Mouse (Mus musculus) CH12.LX (cell line): ENCODE data around the gene Polr3c. TPM values are rescaled to one million over a fixed set of nuclear protein-coding genes. Genes with fewer than 3 reads are reported as not detected.

ENCODE experiments used
- DNase-seq: peaks from one replicate; pipeline ENCODE4 v3.0.0-alpha.2; 2013; ENCODE audit errors: extremely low read depth
- H3K27ac ChIP-seq: 2 replicates; pipeline ENCODE4 v1.5.1; 2012; ENCODE audit warnings: low read depth, mild to moderate bottlenecking, control low read depth, moderate library complexity; ENCODE audit not compliant: insufficient read depth
- H3K27me3 ChIP-seq: replicated peaks from 2 replicates; pipeline ENCODE3; 2012; ENCODE audit warnings: inconsistent platforms
- H3K36me3 ChIP-seq, 2 experiments: replicated peaks in 1 of 2; 2 replicates each; pipeline versions ENCODE3 to v1.6.1; 2012; ENCODE audit warnings: inconsistent platforms in 1 of 2, low read length in 1 of 2, mild to moderate bottlenecking in 1 of 2, mixed read lengths in 1 of 2, moderate library complexity in 1 of 2; ENCODE audit not compliant: control insufficient read depth in 1 of 2, insufficient read depth in 1 of 2
- H3K4me1 ChIP-seq, 2 experiments: 2 replicates each; pipeline ENCODE4 v1.6.1; 2012; ENCODE audit warnings: inconsistent platforms in 1 of 2, moderate library complexity in 1 of 2; ENCODE audit not compliant: insufficient read depth in 2 of 2, control insufficient read depth in 1 of 2
- H3K4me2 ChIP-seq: 2 replicates; pipeline ENCODE4 v1.6.1; 2012; ENCODE audit warnings: low read depth, mild to moderate bottlenecking, control low read depth; ENCODE audit not compliant: poor library complexity, insufficient read depth, severe bottlenecking
- H3K4me3 ChIP-seq, 3 experiments: fragments of 150-350 bp in 1 of 3; sonication (generic) in 1 of 3; replicated peaks in 1 of 3; 2 replicates each; pipeline versions ENCODE3 to v1.5.1; 2011 to 2012; ENCODE audit warnings: low read depth in 2 of 3, low read length in 2 of 3, mild to moderate bottlenecking in 2 of 3, moderate library complexity in 2 of 3, control low read depth in 1 of 3, improper control_type of control experiment in 1 of 3, inconsistent platforms in 1 of 3, mixed read lengths in 1 of 3; ENCODE audit not compliant: poor library complexity in 1 of 3
- H3K79me2 ChIP-seq: replicated peaks from 2 replicates; pipeline ENCODE4 v1.6.1; 2012; ENCODE audit warnings: mild to moderate bottlenecking, moderate library complexity; ENCODE audit not compliant: control insufficient read depth, poor library complexity, insufficient read depth, severe bottlenecking; ENCODE audit errors: extremely low read depth
- H3K9ac ChIP-seq: 2 replicates; pipeline ENCODE4 v1.6.1; 2012; ENCODE audit warnings: low read depth, mild to moderate bottlenecking, control low read depth, moderate library complexity; ENCODE audit not compliant: insufficient read depth
- H3K9me3 ChIP-seq: replicated peaks from 2 replicates; pipeline ENCODE3; 2012; ENCODE audit warnings: low read length, inconsistent platforms, mixed read lengths
- BHLHE40 ChIP-seq: IDR thresholded peaks from 2 replicates; pipeline ENCODE4 v1.6.1; 2011; ENCODE audit warnings: mild to moderate bottlenecking, low read depth, low read length, improper control_type of control experiment
- CHD1 ChIP-seq: IDR thresholded peaks from 2 replicates; pipeline ENCODE4 v1.6.1; 2012; ENCODE audit warnings: low read depth, low read length, improper control_type of control experiment, inconsistent platforms
- CTCF ChIP-seq, 2 experiments: IDR thresholded peaks in 1 of 2; conservative IDR thresholded peaks in 1 of 2; 2 replicates each; pipeline ENCODE4 v1.5.1; 2011 to 2012; ENCODE audit warnings: low read depth in 2 of 2, low read length in 2 of 2, improper control_type of control experiment in 1 of 2, inconsistent platforms in 1 of 2, mild to moderate bottlenecking in 1 of 2, moderate library complexity in 1 of 2
- E2F4 ChIP-seq: IDR thresholded peaks from 2 replicates; pipeline ENCODE4 v1.6.1; 2011; ENCODE audit warnings: low read depth, low read length, improper control_type of control experiment; ENCODE audit not compliant: insufficient replicate concordance
- ELF1 ChIP-seq: IDR thresholded peaks from 2 replicates; pipeline ENCODE4 v1.6.1; 2014; ENCODE audit warnings: low read depth, mild to moderate bottlenecking, inconsistent platforms, low read length, improper control_type of control experiment
- EP300 ChIP-seq: IDR thresholded peaks from 2 replicates; pipeline ENCODE4 v1.6.1; 2011; ENCODE audit warnings: low read length, improper control_type of control experiment
- GABPA ChIP-seq: IDR thresholded peaks from 2 replicates; pipeline ENCODE4 v1.6.1; 2012; ENCODE audit warnings: low read depth, low read length, improper control_type of control experiment, inconsistent platforms; ENCODE audit not compliant: insufficient replicate concordance
- HCFC1 ChIP-seq: IDR thresholded peaks from 2 replicates; pipeline ENCODE4 v1.6.1; 2012; ENCODE audit warnings: low read depth, mild to moderate bottlenecking, inconsistent platforms, low read length, improper control_type of control experiment
- IRF4 ChIP-seq: IDR thresholded peaks from 2 replicates; pipeline ENCODE4 v1.6.1; 2014; ENCODE audit warnings: low read depth, mild to moderate bottlenecking, inconsistent platforms, low read length, improper control_type of control experiment
- JUN ChIP-seq: IDR thresholded peaks from 2 replicates; pipeline ENCODE4 v1.6.1; 2011; ENCODE audit warnings: low read depth, mild to moderate bottlenecking, low read length, improper control_type of control experiment, moderate library complexity; ENCODE audit not compliant: insufficient read depth
- KAT2A ChIP-seq: IDR thresholded peaks from 2 replicates; pipeline ENCODE4 v1.6.1; 2012; ENCODE audit warnings: low read length, improper control_type of control experiment, inconsistent platforms; ENCODE audit not compliant: insufficient replicate concordance
- MAFK ChIP-seq: IDR thresholded peaks from 2 replicates; pipeline ENCODE4 v1.6.1; 2011; ENCODE audit warnings: low read length, improper control_type of control experiment; ENCODE audit not compliant: insufficient replicate concordance
- MAX ChIP-seq: IDR thresholded peaks from 2 replicates; pipeline ENCODE4 v1.6.1; 2011; ENCODE audit warnings: low read length, improper control_type of control experiment
- MAZ ChIP-seq: IDR thresholded peaks from 2 replicates; pipeline ENCODE4 v1.6.1; 2012; ENCODE audit warnings: low read depth, mild to moderate bottlenecking, inconsistent platforms, low read length, improper control_type of control experiment, moderate library complexity
- MEF2A ChIP-seq: IDR thresholded peaks from 2 replicates; pipeline ENCODE4 v1.6.1; 2014; ENCODE audit warnings: low read depth, mild to moderate bottlenecking, inconsistent platforms, low read length, improper control_type of control experiment, borderline replicate concordance
- MYC ChIP-seq: IDR thresholded peaks from 2 replicates; pipeline ENCODE4 v1.6.1; 2011; ENCODE audit warnings: low read depth, mild to moderate bottlenecking, improper control_type of control experiment, low read length
- NELFE ChIP-seq: IDR thresholded peaks from 2 replicates; pipeline ENCODE4 v1.6.1; 2011; ENCODE audit warnings: low read depth, low read length, improper control_type of control experiment
- NRF1 ChIP-seq: IDR thresholded peaks from 2 replicates; pipeline ENCODE4 v1.6.1; 2014; ENCODE audit warnings: low read depth, mild to moderate bottlenecking, inconsistent platforms, low read length, improper control_type of control experiment, moderate library complexity
- POLR2A ChIP-seq: IDR thresholded peaks from 2 replicates; pipeline ENCODE4 v1.6.1; 2011; ENCODE audit warnings: low read depth, mild to moderate bottlenecking, improper control_type of control experiment, low read length
- RAD21 ChIP-seq: IDR thresholded peaks from 2 replicates; pipeline ENCODE4 v1.6.1; 2011; ENCODE audit warnings: low read depth, mild to moderate bottlenecking, low read length, improper control_type of control experiment, moderate library complexity
- SIN3A ChIP-seq: IDR thresholded peaks from 2 replicates; pipeline ENCODE4 v1.6.1; 2012; ENCODE audit warnings: low read length, improper control_type of control experiment, inconsistent platforms
- SMC3 ChIP-seq: IDR thresholded peaks from 2 replicates; pipeline ENCODE4 v1.6.1; 2011; ENCODE audit warnings: low read depth, low read length, improper control_type of control experiment
- UBTF ChIP-seq: IDR thresholded peaks from 2 replicates; pipeline ENCODE4 v1.6.1; 2012; ENCODE audit warnings: low read depth, mild to moderate bottlenecking, inconsistent platforms, low read length, improper control_type of control experiment, moderate library complexity
- USF1 ChIP-seq: IDR thresholded peaks from 2 replicates; pipeline ENCODE4 v1.6.1; 2014; ENCODE audit warnings: low read depth, mild to moderate bottlenecking, inconsistent platforms, low read length, improper control_type of control experiment
- ZC3H11A ChIP-seq: IDR thresholded peaks from 2 replicates; pipeline ENCODE4 v1.6.1; 2012; ENCODE audit warnings: low read depth, mild to moderate bottlenecking, inconsistent platforms, low read length, improper control_type of control experiment
- ZKSCAN1 ChIP-seq: IDR thresholded peaks from 2 replicates; pipeline ENCODE4 v1.6.1; 2012; ENCODE audit warnings: low read depth, inconsistent platforms, low read length, improper control_type of control experiment, borderline replicate concordance
- dilution Hi-C: fragments of 300-500 bp; cut with MboI; formaldehyde crosslinking; loops from 2 replicates; pipeline ENCODE4 v1.14.3; 2020; ENCODE audit warnings: low sequenced_read_pairs; ENCODE audit not compliant: extremely low pct_unique_long_range_greater_than_20kb, extremely low pct_ligation_motif_present
- in situ Hi-C: fragments of 300-500 bp; cut with MboI; formaldehyde crosslinking; loops from 3 replicates; pipeline ENCODE4 v1.14.3; 2019; ENCODE audit warnings: low sequenced_read_pairs, low pct_ligation_motif_present, low pct_unique_long_range_greater_than_20kb, mixed read lengths
- polyA plus RNA-seq: library from polyadenylated mRNA; unstranded; fragments of >175 nt; gene quantifications from 2 replicates; pipeline ENCODE4 v1.2.1, GENCODE M21; 2012; ENCODE audit warnings: low read depth; ENCODE audit not compliant: insufficient read length
- total RNA-seq, 2 experiments: library from RNA; depleted of rRNA; stranded (reverse); fragments of 300-350 nt in 1 of 2; fragments of >200 nt in 1 of 2; gene quantifications; 2 replicates each; pipeline ENCODE4 v1.2.3; 2012 to 2014

Gene Polr3c
- total and polyA plus RNA-seq, 3 experiments: 18.1 to 78.3 (median 34.5) TPM

DNA sequence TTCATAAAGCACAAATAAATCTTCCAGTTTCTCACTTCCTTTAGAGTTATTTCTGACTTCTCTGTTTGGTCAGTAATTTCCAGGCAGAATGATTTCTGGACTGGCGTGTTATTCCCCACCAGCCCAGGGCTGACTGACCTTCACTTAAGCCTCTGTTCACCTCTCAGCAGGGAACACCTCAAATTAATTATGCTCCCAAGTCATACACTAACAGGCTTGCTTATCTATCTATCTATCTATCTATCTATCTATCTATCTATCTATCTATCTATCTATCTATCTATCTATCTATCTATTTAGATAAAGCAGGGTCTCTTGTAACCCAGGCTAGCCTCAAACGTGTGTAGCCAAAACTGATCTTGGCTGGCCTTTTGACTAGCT is 18.8 kb downstream of the Polr3c start:
- Histone ChIP-seq H3K79me2 (no peaks in the 10 kb centered on the region), H3K36me3 (peaks cover 55 to 83% of the 10 kb centered on the region in 2 experiments), H3K4me1 (peaks cover 3 to 8% of the 10 kb centered on the region in 2 experiments; a peak in 2 of 4 replicates), H3K9me3 (peaks cover 4% of the 10 kb centered on the region), H3K4me3 (no peak overlapping the region), H3K9ac (no peak overlapping the region), H3K4me2 (no peak overlapping the region), H3K27me3 (no peaks in the 10 kb centered on the region), H3K27ac (no peak overlapping the region)
- in situ Hi-C loops: loop anchor here (5.0 kb wide), 1 partner anchor 46 kb away; no protein-coding TSS in a partner anchor
- no peak for DNase-seq
- dilution Hi-C loops: no loop called here
- TF ChIP-seq MAX (no peak), MAFK (no peak), CHD1 (no peak), MAZ (no peak), SMC3 (no peak), SIN3A (no peak), KAT2A (no peak), UBTF (no peak), E2F4 (no peak), NELFE (no peak), GABPA (no peak), RAD21 (no peak), CTCF (conservative IDR thresholded peaks at IDR 0.05 in 1 of 2, IDR thresholded peaks at IDR 0.05 in 1 of 2; ENCODE audit: low read depth in 2 of 2, low read length in 2 of 2) (no peak), BHLHE40 (no peak), MYC (no peak), USF1 (no peak), EP300 (no peak), HCFC1 (no peak)

DNA sequence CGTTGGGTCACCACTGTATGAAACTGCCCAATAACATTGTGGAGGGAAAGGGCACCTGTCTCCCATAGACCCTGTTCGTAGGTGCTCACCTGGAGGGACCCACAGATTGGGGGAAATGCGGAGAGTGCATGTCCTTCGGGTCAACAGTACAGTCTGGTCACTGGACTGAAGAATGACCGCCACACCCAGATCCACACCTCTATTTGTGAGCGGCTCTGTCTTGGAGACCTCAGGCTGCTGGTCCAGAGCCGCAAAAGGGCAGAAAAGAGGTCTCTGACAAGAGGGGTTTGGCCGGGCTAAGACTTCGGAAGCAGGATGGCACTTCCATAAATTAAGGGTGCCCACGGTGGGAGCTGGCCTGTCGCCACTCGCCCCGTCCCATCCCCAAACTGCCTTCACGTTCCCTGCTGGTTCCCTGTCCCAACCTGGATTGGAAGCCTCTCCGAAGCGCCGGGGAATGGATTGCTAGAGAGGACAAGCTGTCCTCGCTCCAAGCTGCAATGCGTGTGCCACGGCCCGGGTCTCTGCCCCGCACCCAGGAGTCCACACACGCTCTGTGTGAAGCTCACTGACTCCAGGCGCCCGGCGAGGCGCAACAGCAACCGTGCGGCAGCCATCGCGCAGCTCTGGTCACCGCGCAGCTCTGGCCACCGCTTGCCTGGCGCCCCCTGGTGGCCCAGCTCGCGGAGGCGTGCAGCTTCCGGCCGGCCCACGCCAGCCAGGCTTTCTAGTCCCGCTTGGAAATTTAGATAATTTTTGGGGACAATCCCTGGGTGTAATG is 19.3 kb downstream of the Polr3c start, which contains the start of gene Nudt17:
Gene Nudt17, minus strand, starts transcription at position 660 of the 781 bp plus-strand sequence.
- H3K9me3 ChIP-seq: peaks cover 10% of the 10 kb centered on the region
- H3K36me3 ChIP-seq: peaks cover 55 to 83% of the 10 kb centered on the region in 2 experiments
- no peaks in the 10 kb centered on the region for H3K79me2 ChIP-seq
- DNase-seq: peak; percentile 44
- dilution Hi-C loops: no loop called here
- peak within 1 kb of the TSS; percentile 15 for H3K9ac ChIP-seq
- H3K4me2 ChIP-seq: peak within 1 kb of the TSS; percentile 53
- H3K27me3 ChIP-seq: no peaks in the 10 kb centered on the region
- H3K4me3 ChIP-seq: no peak within 1 kb of the TSS
- peaks cover 3 to 8% of the 10 kb centered on the region in 2 experiments; a peak in 2 of 4 replicates for H3K4me1 ChIP-seq
- TF ChIP-seq SMC3: peak; percentile 92
- TF ChIP-seq NELFE: no peak
- no peak for TF ChIP-seq JUN
- TF ChIP-seq NRF1: peak; percentile 70
- 0 out of 2 replicates have a peak, but pooled peaks have one; percentile 8 for TF ChIP-seq POLR2A
- peak; percentile 67 for TF ChIP-seq ELF1
- TF ChIP-seq ZC3H11A: peak; percentile 44
- TF ChIP-seq CHD1: no peak
- TF ChIP-seq BHLHE40: peak; percentile 35; the same call in 1 of the 2 replicates
- TF ChIP-seq USF1: no peak
- TF ChIP-seq GABPA: no peak
- TF ChIP-seq RAD21: peak; percentile 70
- 0 out of 2 replicates have a peak, but pooled peaks have one; percentile 14 for TF ChIP-seq SIN3A
- TF ChIP-seq ZKSCAN1: no peak
- peak; percentile 21; the same call in 1 of the 2 replicates for TF ChIP-seq HCFC1
- TF ChIP-seq IRF4: peak; percentile 52; the same call in 1 of the 2 replicates
- TF ChIP-seq MEF2A: peak; percentile 19; the same call in 1 of the 2 replicates
- peak; percentile 20 to 91; a peak in 3 of 4 replicates for TF ChIP-seq CTCF (conservative IDR thresholded peaks at IDR 0.05 in 1 of 2, IDR thresholded peaks at IDR 0.05 in 1 of 2; ENCODE audit: low read depth in 2 of 2, low read length in 2 of 2)
- TF ChIP-seq MYC: 0 out of 2 replicates have a peak, but pooled peaks have one; percentile 20
- TF ChIP-seq, all 38 proteins: peak for 13
- H3K27ac ChIP-seq: no peak within 1 kb of the TSS
- in situ Hi-C loops: loop anchor here (5.0 kb wide), 1 partner anchor 46 kb away; no protein-coding TSS in a partner anchor
